Mouse (Mus musculus) hindbrain, embryonic 14.5 days (tissue): ENCODE data around the gene Unc5cl. TPM values are rescaled to one million over a fixed set of nuclear protein-coding genes. Genes with fewer than 3 reads are reported as not detected.
A peak's percentile ranks its signal among the peaks of the same experiment; 100 is the strongest.

ENCODE experiments used
- ATAC-seq: fragments of 200-750 bp; cut with Nextera tagmentation; 2 replicates; pipeline ENCODE4 v1.8.0; 2017; ENCODE audit warnings: moderate number of reproducible peaks, mild to moderate bottlenecking, moderate TSS enrichment, moderate library complexity; ENCODE audit not compliant: low FRiP score
- DNase-seq: peaks from one replicate; pipeline ENCODE4 v3.0.0-alpha.2; 2015; ENCODE audit warnings: low spot score
- H3K27ac ChIP-seq: fragments of 300-500 bp; sonication (generic); 2 replicates; pipeline ENCODE4 v1.5.1; 2014; ENCODE audit warnings: mild to moderate bottlenecking, moderate library complexity
- H3K27me3 ChIP-seq: fragments of 300-500 bp; sonication (generic); 2 replicates; pipeline ENCODE4 v1.6.1; 2014; ENCODE audit warnings: mild to moderate bottlenecking, low read length, mixed read lengths; ENCODE audit not compliant: control insufficient read depth, insufficient read depth
- H3K36me3 ChIP-seq: fragments of 300-500 bp; sonication (generic); replicated peaks from 2 replicates; pipeline ENCODE4 v1.6.1; 2014; ENCODE audit not compliant: control insufficient read depth, insufficient read depth
- H3K4me1 ChIP-seq: fragments of 300-500 bp; sonication (generic); replicated peaks from 2 replicates; pipeline ENCODE4 v1.6.1; 2014; ENCODE audit warnings: antibody characterized with exemption, low read length, mixed read lengths; ENCODE audit not compliant: control insufficient read depth, insufficient read depth
- H3K4me2 ChIP-seq: fragments of 300-500 bp; sonication (generic); replicated peaks from 2 replicates; pipeline ENCODE4 v1.6.1; 2014; ENCODE audit warnings: mild to moderate bottlenecking, moderate library complexity
- H3K4me3 ChIP-seq: fragments of 300-500 bp; sonication (generic); replicated peaks from 2 replicates; pipeline ENCODE4 v1.5.1; 2014; ENCODE audit warnings: mild to moderate bottlenecking, low read length
- H3K9ac ChIP-seq: fragments of 300-500 bp; sonication (generic); 2 replicates; pipeline ENCODE4 v1.6.1; 2014
- H3K9me3 ChIP-seq: fragments of 300-500 bp; sonication (generic); 2 replicates; pipeline ENCODE4 v1.6.1; 2016; ENCODE audit warnings: low read length; ENCODE audit not compliant: control insufficient read depth
- WGBS: fragments of 180-500 bp; shearing (Covaris S2); extraction: QIAGEN DNeasy Blood & Tissue Kit; methylation state at CpG from one replicate; pipeline ENCODE4 v1.1.7; 2014; 5-methylcytosine and 5-hydroxymethylcytosine counted together
- polyA plus RNA-seq: library from polyadenylated mRNA; unstranded; fragments of >200 nt; fragmentation: Nextera tagmentation; extraction: Ambion mirVana; gene quantifications from 2 replicates; pipeline ENCODE4 v1.2.1, GENCODE M21; 2014

The Unc5cl gene
- polyA plus RNA-seq, 1 experiment from 2014 or later, result 0.37 TPM

DNA sequence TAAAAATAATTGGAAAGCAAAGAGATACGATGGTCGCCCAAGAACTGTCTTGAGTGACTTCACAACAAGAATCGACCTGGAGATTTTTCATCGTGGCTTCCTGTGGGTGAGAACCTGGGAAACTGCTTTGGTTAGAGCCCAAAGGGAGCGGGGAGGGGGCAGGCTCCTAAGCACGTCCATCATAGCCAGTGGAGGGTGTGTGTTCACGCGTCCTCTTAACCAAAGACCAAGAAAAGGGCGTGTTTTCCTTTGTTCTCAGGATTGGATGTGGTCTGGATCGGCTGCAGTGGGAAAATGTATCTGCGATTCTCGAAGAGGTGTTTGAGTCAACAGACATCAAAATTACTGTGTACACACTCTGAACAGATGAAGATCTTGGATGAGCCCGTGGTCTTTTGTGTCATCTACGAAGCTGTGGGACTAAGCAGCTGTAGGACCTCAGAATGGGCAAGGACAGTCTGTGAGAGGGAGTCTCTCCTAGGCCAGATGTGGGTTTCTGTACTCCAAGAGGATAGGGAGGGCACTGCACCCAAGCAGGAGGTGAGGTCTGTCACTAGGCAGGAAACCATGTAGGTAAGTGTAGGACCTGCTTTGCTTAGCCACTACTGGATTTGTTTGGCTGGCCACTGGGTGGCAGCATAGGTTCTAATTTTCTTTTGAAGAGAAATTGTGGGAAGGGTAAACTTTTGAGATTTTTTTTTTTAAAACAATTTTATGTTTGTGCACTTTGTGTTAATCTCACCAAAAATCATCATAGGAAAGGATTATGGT lies 38.1 kb upstream of the Unc5cl start:
- H3K27ac ChIP-seq, result no peak overlapping the region
- peaks cover 8% of the 10 kb centered on the region for H3K36me3 ChIP-seq
- ATAC-seq, result peak; percentile 71; the same call in 1 of the 2 replicates
- H3K27me3 ChIP-seq, result no peaks in the 10 kb centered on the region
- DNase-seq, result peak; percentile 83
- H3K4me1 ChIP-seq, result peaks cover 3% of the 10 kb centered on the region
- H3K9ac ChIP-seq, result no peak overlapping the region
- H3K4me3 ChIP-seq, result no peak overlapping the region
- H3K9me3 ChIP-seq, result no peaks in the 10 kb centered on the region
- 91% methylated on average over 14 of the region's 14 CpGs for WGBS
- H3K4me2 ChIP-seq, result no peak overlapping the region

DNA sequence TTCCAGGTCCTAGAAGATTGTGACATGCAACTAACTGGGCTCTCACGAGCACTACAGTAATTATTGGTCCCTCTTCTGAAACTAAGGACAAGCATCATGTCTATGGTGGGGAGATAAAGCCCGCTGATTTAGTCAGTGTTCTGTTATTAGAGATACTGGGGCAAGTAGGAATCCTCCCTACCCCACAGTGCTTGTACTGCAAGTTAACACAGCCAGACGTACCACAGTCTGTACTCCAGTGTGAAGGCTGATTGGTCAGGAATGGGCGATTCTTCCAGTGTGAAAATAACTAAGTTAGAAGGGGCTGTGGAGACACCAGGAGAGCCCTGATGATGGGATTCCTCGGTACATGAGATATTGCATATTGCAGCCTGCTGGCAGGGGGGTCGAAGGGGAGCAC lies 37.2 kb upstream of the Unc5cl start:
- H3K9ac ChIP-seq, result no peak overlapping the region
- H3K4me2 ChIP-seq, result no peak overlapping the region
- H3K36me3 ChIP-seq, result peaks cover 8% of the 10 kb centered on the region
- 92% methylated on average over 6 of the region's 6 CpGs for WGBS
- no peak overlapping the region for H3K27ac ChIP-seq
- H3K9me3 ChIP-seq, result no peaks in the 10 kb centered on the region
- no peaks in the 10 kb centered on the region for H3K27me3 ChIP-seq
- ATAC-seq (no peak), DNase-seq (no peak)
- no peak overlapping the region for H3K4me3 ChIP-seq
- no peaks in the 10 kb centered on the region for H3K4me1 ChIP-seq

DNA sequence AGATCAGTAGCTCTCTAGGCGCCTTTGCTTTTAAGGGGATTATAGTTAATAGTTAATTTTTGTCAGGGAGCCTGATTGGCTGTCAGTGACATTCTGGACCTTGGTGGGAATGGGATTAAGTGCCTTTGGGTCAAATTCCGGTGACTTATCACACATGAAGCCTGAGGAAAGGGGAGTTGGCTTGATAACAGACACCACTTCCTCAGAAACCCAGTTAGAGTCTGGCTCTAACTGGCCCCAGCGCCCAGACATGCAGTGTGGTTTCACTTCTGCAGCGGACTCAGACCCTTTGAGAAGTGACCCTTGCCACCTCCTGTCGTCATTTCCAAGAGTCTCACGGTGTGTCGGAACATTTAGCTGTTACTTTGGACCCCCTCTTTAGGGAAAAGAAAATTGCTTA lies 36.5 kb upstream of the Unc5cl start:
- H3K27ac ChIP-seq, result no peak overlapping the region
- ATAC-seq, result no peak
- H3K4me3 ChIP-seq, result no peak overlapping the region
- no peak overlapping the region for H3K4me2 ChIP-seq
- H3K27me3 ChIP-seq, result no peaks in the 10 kb centered on the region
- WGBS, result 82% methylated on average over 7 of the region's 7 CpGs
- H3K9ac ChIP-seq, result no peak overlapping the region
- H3K36me3 ChIP-seq, result peaks cover 8% of the 10 kb centered on the region
- no peak for DNase-seq
- H3K4me1 ChIP-seq, result no peaks in the 10 kb centered on the region
- H3K9me3 ChIP-seq, result no peaks in the 10 kb centered on the region

DNA sequence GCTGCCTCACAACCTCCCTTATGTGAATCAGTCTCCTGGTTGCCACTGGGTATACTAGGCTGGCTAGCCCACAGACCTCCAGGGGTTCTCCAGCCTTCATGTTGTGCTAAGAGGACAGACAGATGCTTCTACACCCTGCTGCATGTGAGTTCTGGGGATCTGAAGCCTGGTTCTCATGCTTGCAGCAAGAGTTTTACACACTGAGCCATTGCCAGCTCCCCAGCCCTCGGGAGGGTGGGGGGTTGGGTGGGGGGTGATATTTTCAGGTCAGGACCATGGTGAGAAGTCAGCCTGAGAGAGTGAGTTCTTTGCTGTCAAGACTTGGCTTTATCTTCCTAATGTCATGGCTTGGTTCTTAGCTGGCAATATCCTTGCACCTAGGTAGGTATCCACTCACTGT lies 35.9 kb upstream of the Unc5cl start:
- Histone ChIP-seq H3K27me3 (no peaks in the 10 kb centered on the region), H3K4me1 (no peaks in the 10 kb centered on the region), H3K4me3 (no peak overlapping the region), H3K27ac (no peak overlapping the region), H3K36me3 (peaks cover 8% of the 10 kb centered on the region), H3K9me3 (no peaks in the 10 kb centered on the region), H3K4me2 (no peak overlapping the region), H3K9ac (no peak overlapping the region)
- 100% methylated on average over 1 of the region's 1 CpGs for WGBS
- ATAC-seq (no peak), DNase-seq (no peak)

DNA sequence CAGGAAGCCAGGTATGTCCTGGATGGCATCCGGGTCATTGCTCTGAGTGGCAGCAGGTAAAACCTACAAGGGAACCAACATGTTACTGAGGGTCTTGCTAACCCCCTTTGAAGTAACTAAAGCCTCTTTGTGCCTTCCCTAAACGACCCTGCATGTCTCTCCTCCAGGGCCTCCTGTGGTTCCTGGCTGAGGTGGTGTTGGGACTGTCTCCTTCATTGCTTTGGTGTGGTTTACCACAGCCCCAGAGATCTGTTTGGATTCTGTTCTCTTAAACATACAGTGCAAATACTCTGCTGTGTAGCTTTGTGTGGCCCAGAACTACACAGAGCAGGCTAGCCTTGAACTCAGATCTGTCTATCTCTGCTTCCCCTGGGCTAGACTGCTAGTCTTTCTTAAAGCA lies 35.1 kb upstream of the Unc5cl start:
- H3K9ac ChIP-seq, result no peak overlapping the region
- H3K36me3 ChIP-seq, result 0 out of 2 replicates have a peak, but pooled peaks cover 4% of the 10 kb centered on the region
- no peaks in the 10 kb centered on the region for H3K4me1 ChIP-seq
- H3K9me3 ChIP-seq, result no peaks in the 10 kb centered on the region
- no peak overlapping the region for H3K4me2 ChIP-seq
- H3K27ac ChIP-seq, result no peak overlapping the region
- H3K4me3 ChIP-seq, result no peak overlapping the region
- ATAC-seq, result no peak
- no peaks in the 10 kb centered on the region for H3K27me3 ChIP-seq
- no peak for DNase-seq
- WGBS, result 76% methylated on average over 2 of the region's 2 CpGs

DNA sequence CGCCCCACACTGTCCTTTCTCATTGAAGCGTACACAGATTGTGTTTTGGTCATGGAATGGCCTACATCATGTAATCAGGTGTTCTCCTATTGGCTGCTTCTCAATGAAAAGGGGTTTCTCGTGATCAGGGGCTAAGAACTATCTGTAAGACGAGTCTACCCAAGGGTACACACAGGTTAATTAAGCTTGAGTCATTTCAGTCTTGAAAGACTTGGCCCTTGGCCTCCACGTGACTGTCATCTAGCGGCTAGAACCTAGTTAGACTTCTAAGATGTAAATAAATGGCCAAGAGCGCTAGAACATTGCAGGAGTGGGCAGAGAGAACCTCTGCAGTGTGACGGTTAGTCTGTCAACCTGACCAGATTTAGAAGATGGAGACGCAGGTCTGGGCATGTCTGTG lies 30.5 kb upstream of the Unc5cl start:
- no peak for ATAC-seq
- 90% methylated on average over 9 of the region's 9 CpGs for WGBS
- no peaks in the 10 kb centered on the region; the same call in 1 of the 2 replicates for H3K4me1 ChIP-seq
- H3K36me3 ChIP-seq, result no peaks in the 10 kb centered on the region
- no peak overlapping the region for H3K4me3 ChIP-seq
- no peak overlapping the region for H3K4me2 ChIP-seq
- no peaks in the 10 kb centered on the region for H3K27me3 ChIP-seq
- DNase-seq, result no peak
- H3K9ac ChIP-seq, result no peak overlapping the region
- no peak overlapping the region for H3K27ac ChIP-seq
- no peaks in the 10 kb centered on the region for H3K9me3 ChIP-seq

DNA sequence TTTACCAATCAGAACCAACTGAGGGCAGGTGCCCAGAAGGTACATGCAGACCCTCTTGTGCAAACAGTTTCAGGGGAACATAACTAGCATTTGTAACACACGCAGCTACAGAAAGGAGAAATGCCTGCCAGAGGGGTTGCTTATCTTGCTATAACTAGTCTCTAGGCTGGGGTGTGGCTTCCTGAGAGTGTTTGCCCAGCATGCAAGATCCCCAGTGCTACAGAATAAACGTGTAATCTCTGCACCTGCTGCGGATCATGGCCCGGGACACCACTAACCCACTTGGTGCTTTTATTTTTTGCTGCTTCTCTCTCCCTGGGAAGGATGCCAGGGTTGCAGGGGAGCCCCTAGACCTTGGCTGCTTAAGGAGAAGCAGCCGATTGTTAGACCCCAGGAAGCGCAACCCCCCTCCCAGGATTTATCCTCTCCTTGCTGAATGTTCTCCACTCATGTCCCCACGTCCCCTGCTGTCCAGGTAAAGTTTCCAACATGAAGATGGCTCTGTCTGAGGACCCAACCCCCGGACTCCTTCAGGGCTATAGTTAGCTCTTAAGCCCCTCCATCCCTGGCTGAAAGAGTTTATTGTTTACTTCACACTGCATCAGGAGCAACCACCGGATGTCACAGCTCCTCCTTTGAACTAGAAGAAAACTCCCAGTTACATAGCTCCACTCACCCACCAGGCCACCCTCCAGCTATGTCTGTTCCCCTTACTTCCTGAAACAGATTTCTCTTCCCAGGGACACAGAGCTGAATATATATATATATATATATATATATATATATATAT lies 28.7 kb upstream of the Unc5cl start:
- no peak overlapping the region for H3K4me3 ChIP-seq
- H3K27me3 ChIP-seq, result no peaks in the 10 kb centered on the region
- WGBS, result 50% methylated on average over 9 of the region's 9 CpGs
- H3K9me3 ChIP-seq, result no peaks in the 10 kb centered on the region
- no peaks in the 10 kb centered on the region; the same call in 1 of the 2 replicates for H3K4me1 ChIP-seq
- ATAC-seq (no peak), DNase-seq (no peak)
- no peak overlapping the region for H3K27ac ChIP-seq
- no peak overlapping the region for H3K4me2 ChIP-seq
- no peaks in the 10 kb centered on the region for H3K36me3 ChIP-seq
- H3K9ac ChIP-seq, result no peak overlapping the region

DNA sequence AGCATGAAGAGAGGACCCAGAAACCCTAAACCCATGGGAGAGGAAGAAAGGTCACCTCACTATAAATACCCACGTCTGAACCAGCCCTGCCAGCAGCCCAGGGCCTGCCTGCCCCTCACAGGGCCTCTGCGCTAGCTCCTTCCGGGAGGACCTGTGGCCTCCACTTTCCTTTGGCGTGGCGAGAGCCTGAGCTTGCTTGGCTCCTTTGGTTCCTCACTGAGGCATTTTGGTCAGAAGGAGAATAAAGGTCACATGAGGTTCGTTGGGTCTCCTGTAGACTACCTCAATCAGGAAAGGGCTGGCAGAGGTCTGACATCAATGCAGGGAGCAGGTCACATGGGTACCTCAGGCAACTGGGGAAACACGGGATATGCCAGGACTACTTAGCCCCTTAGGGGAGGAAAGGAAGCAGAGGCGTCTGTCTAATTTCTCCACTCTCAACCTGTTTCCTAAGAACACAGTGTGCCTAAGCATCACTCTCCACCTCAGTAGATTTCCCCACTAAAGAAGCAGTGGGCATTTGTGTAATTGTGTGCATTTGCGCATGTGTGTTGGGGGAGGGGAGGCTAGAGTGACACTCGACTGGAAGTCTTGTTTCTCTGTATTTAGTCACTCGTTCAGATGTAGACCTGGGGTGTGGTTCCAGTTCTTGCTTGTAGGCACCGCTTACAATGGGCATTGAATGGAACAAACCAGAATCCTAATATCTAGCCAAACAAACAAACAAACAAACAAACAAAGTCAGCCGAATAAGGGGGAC lies 27.5 kb upstream of the Unc5cl start:
- no peak overlapping the region for H3K4me2 ChIP-seq
- H3K4me3 ChIP-seq, result no peak overlapping the region
- H3K27me3 ChIP-seq, result no peaks in the 10 kb centered on the region
- H3K9ac ChIP-seq, result no peak overlapping the region
- H3K36me3 ChIP-seq, result no peaks in the 10 kb centered on the region
- no peaks in the 10 kb centered on the region for H3K9me3 ChIP-seq
- no peak overlapping the region for H3K27ac ChIP-seq
- ATAC-seq (no peak), DNase-seq (no peak)
- H3K4me1 ChIP-seq, result no peaks in the 10 kb centered on the region; the same call in 1 of the 2 replicates
- 74% methylated on average over 13 of the region's 13 CpGs for WGBS
